Comparison of ENCODE assay signal across 8 mouse cellular contexts in the genomic region with DNA sequence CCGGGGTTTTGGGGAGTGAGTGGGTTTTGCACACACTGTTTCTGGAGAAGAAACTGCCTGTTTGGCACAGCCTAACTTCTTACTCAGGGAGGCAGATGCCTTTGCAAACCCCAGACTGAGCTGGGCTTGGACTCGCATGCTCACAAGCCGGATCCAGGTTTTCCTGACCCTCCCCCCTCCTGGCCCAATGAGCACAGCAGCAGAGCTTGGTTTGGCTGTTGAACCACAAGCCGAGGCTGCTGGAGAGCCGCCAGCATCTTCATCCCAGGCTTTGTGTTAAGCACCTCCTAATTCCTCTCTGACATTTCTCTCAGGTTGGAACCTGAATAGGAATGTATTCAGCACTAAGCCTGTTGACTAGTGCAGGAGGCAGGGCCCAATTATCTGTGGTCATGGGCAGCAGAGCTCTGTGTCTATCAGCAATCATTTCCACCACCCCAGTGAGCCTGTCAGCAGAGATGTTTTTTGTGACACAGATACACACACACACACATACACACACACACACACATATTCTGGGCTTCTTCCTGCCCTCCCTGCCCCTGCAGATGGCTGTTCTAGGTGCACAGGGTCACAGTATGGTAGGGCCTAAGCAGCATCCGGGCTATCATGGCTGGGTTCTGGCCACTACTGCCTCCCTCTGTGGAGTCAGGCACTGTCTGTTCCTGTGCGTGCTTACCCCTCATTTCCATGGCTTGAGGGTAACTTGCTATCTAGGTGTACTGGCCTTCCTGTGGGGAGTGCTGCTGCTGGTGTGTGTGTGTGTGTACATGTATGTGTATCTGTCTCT.
DNase-seq lines count a peak whose midpoint lies in the region; TF ChIP-seq lines count a peak whose summit lies in the region.

No protein-coding gene starts in this region.

- DNase-seq in adrenal gland, adult 2 months: peak; percentile 26
- DNase-seq in adrenal gland, adult 8-10 months: no peak
- DNase-seq in cerebellum, adult 2 months: peak; percentile 94 to 96
- peak; percentile 71 to 83 for DNase-seq in frontal cortex, adult 2 months (ENCODE audit: extremely low spot score in 1 of 2, low spot score in 1 of 2)
- peak; percentile 79 for DNase-seq in kidney, adult 11 months
- peak; percentile 71 to 74 for DNase-seq in left cerebral cortex, postnatal 10 days (ENCODE audit: extremely low spot score in 1 of 2, low spot score in 2 of 2)
- DNase-seq in ovary, adult 18-20 months (ENCODE audit: low spot score): peak; percentile 41
- DNase-seq in spleen, adult 18-20 months: no peak

- intact Hi-C loops in left cerebral cortex, postnatal 10 days (cut with DNase I): loop anchor here (5.0 kb wide), 1 partner anchor 253 kb away; a partner anchor contains a TSS

- peak overlapping the region; percentile 90 for H3K27ac ChIP-seq in cerebellum, adult 2 months (ENCODE audit: insufficient read depth, low read length)

- peaks cover 45% of the 10 kb centered on the region for H3K4me1 ChIP-seq in cerebellum, adult 2 months (ENCODE audit: control insufficient read depth, insufficient read depth, low read length)

- 4% methylated on average over 7 of the region's 7 CpGs for WGBS in cerebellum, adult 2 months

- TF ChIP-seq CTCF in cerebellum, adult 2 months (IDR thresholded peaks at IDR 0.05; ENCODE audit: borderline replicate concordance, insufficient read depth, low read depth, low read length): no peak

- no peak overlapping the region for H3K4me3 ChIP-seq in cerebellum, adult 2 months (replicated peaks; ENCODE audit: insufficient read depth, low read depth, low read length)

- no peak for TF ChIP-seq POLR2A in cerebellum, adult 2 months (IDR thresholded peaks at IDR 0.05; ENCODE audit: borderline replicate concordance, insufficient read depth, low read length)

- H3K27me3 ChIP-seq in cerebellum, adult 2 months (ENCODE audit: control insufficient read depth, insufficient read depth, low read length): no peaks in the 10 kb centered on the region

Comparison
In these comparisons a context has a peak if more than half of its experiments do, and no peak if none do; other contexts are left out.
1. DNase-seq: peak in adrenal gland, adult 2 months (single experiment), cerebellum, adult 2 months (2 of 2), frontal cortex, adult 2 months (2 of 2), kidney, adult 11 months (single experiment), left cerebral cortex, postnatal 10 days (2 of 2) and ovary, adult 18-20 months (single experiment); none in adrenal gland, adult 8-10 months (single experiment) and spleen, adult 18-20 months (0 of 2).